Mouse (Mus musculus): ENCODE results near the gene Rps6ka1. TPM values are rescaled to one million over a fixed set of nuclear protein-coding genes. Genes with fewer than 3 reads are reported as not detected.
"Not testable (repeated sequence)": the region's sequence is repeated elsewhere in the genome, so short reads cannot be mapped to it uniquely, and the experiment has no call there.

The Rps6ka1 gene
- polyA plus RNA-seq, 1 experiment from 2014 or later: 14.5 TPM

GRCm38 (mm10) chr4:133845060-133845459 lies 42.5 kb downstream of the Rps6ka1 start:
- Histone ChIP-seq H3K27me3 (no peaks in the 10 kb centered on the region), H3K4me2 (no peak overlapping the region), H3K9me3 (replicated peaks) (no peaks in the 10 kb centered on the region), H3K27ac (no peak overlapping the region), H3K9ac (no peak overlapping the region), H3K4me1 (no peaks in the 10 kb centered on the region), H3K4me3 (no peak overlapping the region), H3K36me3 (ENCODE audit: poor library complexity, severe bottlenecking) (no peaks in the 10 kb centered on the region; the same call in 1 of the 2 replicates)
- ATAC-seq: no peak
- WGBS: 90% methylated on average over 9 of the region's 9 CpGs

GRCm38 (mm10) chr4:133844209-133844841 lies 43.3 kb downstream of the Rps6ka1 start:
- no peak for ATAC-seq
- Histone ChIP-seq H3K9me3 (replicated peaks) (no peaks in the 10 kb centered on the region), H3K9ac (no peak overlapping the region), H3K4me1 (no peaks in the 10 kb centered on the region), H3K4me3 (no peak overlapping the region), H3K27me3 (no peaks in the 10 kb centered on the region), H3K4me2 (no peak overlapping the region), H3K36me3 (ENCODE audit: poor library complexity, severe bottlenecking) (no peaks in the 10 kb centered on the region), H3K27ac (no peak overlapping the region)
- WGBS: 86% methylated on average over 14 of the region's 14 CpGs

GRCm38 (mm10) chr4:133842992-133843737 lies 44.4 kb downstream of the Rps6ka1 start:
- H3K9ac ChIP-seq: 0 out of 2 replicates have a peak overlapping the region, but pooled peaks have one; percentile 34
- H3K36me3 ChIP-seq (ENCODE audit: poor library complexity, severe bottlenecking): no peaks in the 10 kb centered on the region
- no peak overlapping the region for H3K4me3 ChIP-seq
- no peaks in the 10 kb centered on the region for H3K27me3 ChIP-seq
- no peaks in the 10 kb centered on the region for H3K9me3 ChIP-seq (replicated peaks)
- H3K4me2 ChIP-seq: no peak overlapping the region
- WGBS: 92% methylated on average over 8 of the region's 10 CpGs
- ATAC-seq: no peak
- no peaks in the 10 kb centered on the region for H3K4me1 ChIP-seq
- no peak overlapping the region for H3K27ac ChIP-seq

GRCm38 (mm10) chr4:133841756-133842483 lies 45.7 kb downstream of the Rps6ka1 start:
- H3K27me3 ChIP-seq; H3K9ac ChIP-seq; H3K4me2 ChIP-seq; H3K36me3 ChIP-seq (ENCODE audit: poor library complexity, severe bottlenecking); H3K4me1 ChIP-seq; H3K4me3 ChIP-seq; H3K27ac ChIP-seq; ATAC-seq; H3K9me3 ChIP-seq (replicated peaks): not testable (repeated sequence)
- WGBS: 96% methylated on average over 7 of the region's 7 CpGs

- Histone ChIP-seq H3K9me3 (replicated peaks) (no peaks in the 10 kb centered on the region), H3K27ac (no peak overlapping the region), H3K36me3 (ENCODE audit: poor library complexity, severe bottlenecking) (no peaks in the 10 kb centered on the region), H3K4me1 (no peaks in the 10 kb centered on the region), H3K27me3 (no peaks in the 10 kb centered on the region), H3K4me2 (no peak overlapping the region), H3K9ac (no peak overlapping the region), H3K4me3 (no peak overlapping the region)
- 52% methylated on average over 9 of the region's 9 CpGs for WGBS
- ATAC-seq: no peak
Measured at GRCm38 (mm10) chr4:133841035-133841434, 46.6 kb downstream of the Rps6ka1 start.

GRCm38 (mm10) chr4:133840501-133840900 lies 47.1 kb downstream of the Rps6ka1 start:
- Histone ChIP-seq H3K9ac (no peak overlapping the region), H3K27ac (no peak overlapping the region), H3K4me2 (no peak overlapping the region), H3K9me3 (replicated peaks) (no peaks in the 10 kb centered on the region), H3K36me3 (ENCODE audit: poor library complexity, severe bottlenecking) (no peaks in the 10 kb centered on the region), H3K4me3 (no peak overlapping the region), H3K27me3 (no peaks in the 10 kb centered on the region), H3K4me1 (no peaks in the 10 kb centered on the region)
- WGBS: 93% methylated on average over 7 of the region's 7 CpGs
- no peak for ATAC-seq

- H3K27ac ChIP-seq: no peak overlapping the region
- H3K4me3 ChIP-seq: no peak overlapping the region
- no peaks in the 10 kb centered on the region for H3K9me3 ChIP-seq (replicated peaks)
- 65% methylated on average over 4 of the region's 4 CpGs for WGBS
- no peak for ATAC-seq
- no peaks in the 10 kb centered on the region for H3K4me1 ChIP-seq
- H3K9ac ChIP-seq: no peak overlapping the region
- no peaks in the 10 kb centered on the region for H3K36me3 ChIP-seq (ENCODE audit: poor library complexity, severe bottlenecking)
- H3K27me3 ChIP-seq: no peaks in the 10 kb centered on the region
- no peak overlapping the region for H3K4me2 ChIP-seq
Measured at GRCm38 (mm10) chr4:133839385-133839826, 48.2 kb downstream of the Rps6ka1 start.

GRCm38 (mm10) chr4:133836575-133836974 lies 51.0 kb downstream of the Rps6ka1 start:
- Histone ChIP-seq H3K4me2 (no peak overlapping the region), H3K36me3 (ENCODE audit: poor library complexity, severe bottlenecking) (no peaks in the 10 kb centered on the region), H3K4me3 (no peak overlapping the region), H3K4me1 (no peaks in the 10 kb centered on the region), H3K9me3 (replicated peaks) (no peaks in the 10 kb centered on the region), H3K27me3 (no peaks in the 10 kb centered on the region), H3K27ac (no peak overlapping the region), H3K9ac (no peak overlapping the region)
- WGBS: 50% methylated on average over 10 of the region's 10 CpGs
- no peak for ATAC-seq

GRCm38 (mm10) chr4:133835211-133835610 lies 52.4 kb downstream of the Rps6ka1 start:
- H3K4me1 ChIP-seq: no peaks in the 10 kb centered on the region
- no peak for ATAC-seq
- H3K4me3 ChIP-seq: no peak overlapping the region
- no peaks in the 10 kb centered on the region for H3K36me3 ChIP-seq (ENCODE audit: poor library complexity, severe bottlenecking)
- no peaks in the 10 kb centered on the region for H3K27me3 ChIP-seq
- WGBS: 93% methylated on average over 5 of the region's 5 CpGs
- H3K4me2 ChIP-seq: no peak overlapping the region
- no peak overlapping the region for H3K9ac ChIP-seq
- H3K9me3 ChIP-seq (replicated peaks): no peaks in the 10 kb centered on the region
- H3K27ac ChIP-seq: no peak overlapping the region

- H3K4me1 ChIP-seq: peaks cover 15% of the 10 kb centered on the region
- no peaks in the 10 kb centered on the region for H3K36me3 ChIP-seq (ENCODE audit: poor library complexity, severe bottlenecking)
- 74% methylated on average over 15 of the region's 15 CpGs for WGBS
- H3K4me3 ChIP-seq: no peak overlapping the region
- no peak overlapping the region for H3K9ac ChIP-seq
- no peak overlapping the region for H3K27ac ChIP-seq
- no peak overlapping the region for H3K4me2 ChIP-seq
- no peak for ATAC-seq
- no peaks in the 10 kb centered on the region for H3K9me3 ChIP-seq (replicated peaks)
- H3K27me3 ChIP-seq: no peaks in the 10 kb centered on the region
Measured at GRCm38 (mm10) chr4:133832945-133833874, 54.4 kb downstream of the Rps6ka1 start.

- no peaks in the 10 kb centered on the region for H3K36me3 ChIP-seq (ENCODE audit: poor library complexity, severe bottlenecking)
- no peak overlapping the region for H3K27ac ChIP-seq
- H3K4me2 ChIP-seq: no peak overlapping the region
- peaks cover 11% of the 10 kb centered on the region; the same call in 1 of the 2 replicates for H3K27me3 ChIP-seq
- no peak overlapping the region for H3K9ac ChIP-seq
- peaks cover 20% of the 10 kb centered on the region for H3K4me1 ChIP-seq
- no peak overlapping the region for H3K4me3 ChIP-seq
- no peak for ATAC-seq
- no peaks in the 10 kb centered on the region for H3K9me3 ChIP-seq (replicated peaks)
- WGBS: 100% methylated on average over 1 of the region's 1 CpGs
Measured at GRCm38 (mm10) chr4:133830453-133830852, 57.1 kb downstream of the Rps6ka1 start.
